Mouse (Mus musculus) macrophage (primary cell): ENCODE measurements around the gene Hmgn3. TPM values are rescaled to one million over a fixed set of nuclear protein-coding genes. Genes with fewer than 3 reads are reported as not detected.
"Not testable (repeated sequence)": the region's sequence is repeated elsewhere in the genome, so short reads cannot be mapped to it uniquely, and the experiment has no call there.

Source experiments
- H3K27ac ChIP-seq: fragments of 350-480 bp; formaldehyde crosslinking; 2 replicates; pipeline ENCODE4 v1.9.0; 2021
- H3K36me3 ChIP-seq: fragments of 350-480 bp; formaldehyde crosslinking; 2 replicates; pipeline ENCODE4 v1.9.0; 2021; ENCODE audit errors: inconsistent target
- H3K4me3 ChIP-seq: fragments of 350-480 bp; formaldehyde crosslinking; 2 replicates; pipeline ENCODE4 v1.9.0; 2021; ENCODE audit errors: inconsistent target
- H3K79me2 ChIP-seq: fragments of 350-480 bp; formaldehyde crosslinking; 2 replicates; pipeline ENCODE4 v1.9.0; 2021; ENCODE audit errors: inconsistent target
- WGBS: methylation state at CpG from one replicate; pipeline ENCODE4 v1.1.7; 2026; ENCODE audit warnings: inconsistent platforms; ENCODE audit not compliant: missing documents; 5-methylcytosine and 5-hydroxymethylcytosine counted together
- polyA plus RNA-seq: library from polyadenylated mRNA; stranded (reverse); fragments of 250-400 nt; gene quantifications from 3 replicates; pipeline ENCODE4 v1.2.4, GENCODE M21; 2018; ENCODE audit warnings: inconsistent platforms
- total RNA-seq, 78 experiments: library from RNA; depleted of rRNA; stranded (reverse); fragments of 250-400 nt; gene quantifications; 1 replicate in 9 of 78; 2 replicates in 24 of 78; 3 replicates in 43 of 78; 4 replicates in 2 of 78; pipeline ENCODE4 v1.2.4; 2018; ENCODE audit warnings: inconsistent platforms in 56 of 78

Gene Hmgn3
- total RNA-seq (2018; cell fraction: chromatin; rRNA removed): 10 to 100 TPM in 4 of 26 experiments, 1 to 10 TPM in 22; 1.6 to 20.2 (median 5.0) TPM
- 10 to 100 TPM in 13 of 26 experiments, 1 to 10 TPM in 13; 1.7 to 27.3 (median 7.0) TPM for total RNA-seq (2018; cell fraction: cytosol; rRNA removed)
- 10 to 100 TPM in 14 of 26 experiments, 1 to 10 TPM in 12; 1.0 to 30.8 (median 12.4) TPM for total RNA-seq (2018; cell fraction: nucleus; rRNA removed)
- 3.3 to 8.9 TPM (median 6.3 TPM) in 3 replicates for polyA plus RNA-seq

DNA sequence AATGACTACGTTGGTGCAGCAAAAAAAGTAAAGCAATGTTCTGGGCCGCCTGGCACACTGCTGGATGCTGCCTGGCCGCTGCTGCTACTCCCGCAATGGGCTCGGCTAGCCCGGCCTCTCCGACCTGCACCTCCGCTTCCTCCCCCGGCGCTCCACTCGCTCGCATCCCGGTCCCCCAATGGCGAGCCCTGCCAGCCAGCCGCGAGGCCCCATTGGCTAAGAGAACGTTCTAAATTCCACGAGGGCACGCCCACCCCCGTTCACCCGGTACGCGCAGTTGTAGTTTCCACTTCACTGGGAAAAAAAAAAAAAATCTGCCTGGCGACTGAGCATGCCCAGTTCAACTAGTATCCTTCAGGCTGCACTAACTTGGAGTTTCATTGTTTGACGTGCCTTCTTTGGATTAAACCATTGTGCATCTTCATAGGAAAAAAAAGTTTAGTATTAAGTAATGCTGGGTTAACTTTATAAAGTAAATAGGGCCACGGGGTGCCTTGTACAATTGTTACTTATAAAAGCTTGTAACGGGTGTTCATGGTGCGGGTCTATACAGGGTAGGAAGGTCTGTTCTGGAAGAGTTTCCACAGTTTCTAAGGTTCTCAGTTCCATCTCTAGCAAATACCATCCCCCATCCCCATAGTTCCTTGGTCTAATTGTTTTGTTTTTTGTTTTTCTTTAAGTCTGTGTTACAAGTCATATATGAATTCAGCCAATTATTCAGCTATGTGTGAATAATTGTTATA is at the start of gene Hmgn3:
TSS of gene Hmgn3 (minus strand) at position 240 of the 743 bp plus-strand sequence.
- no peaks in the 10 kb centered on the region for H3K79me2 ChIP-seq
- H3K4me3 ChIP-seq: peak within 1 kb of the TSS; percentile 51
- H3K27ac ChIP-seq: no peak within 1 kb of the TSS
- no peaks in the 10 kb centered on the region for H3K36me3 ChIP-seq
- WGBS: 21% methylated on average over 14 of the region's 28 CpGs

DNA sequence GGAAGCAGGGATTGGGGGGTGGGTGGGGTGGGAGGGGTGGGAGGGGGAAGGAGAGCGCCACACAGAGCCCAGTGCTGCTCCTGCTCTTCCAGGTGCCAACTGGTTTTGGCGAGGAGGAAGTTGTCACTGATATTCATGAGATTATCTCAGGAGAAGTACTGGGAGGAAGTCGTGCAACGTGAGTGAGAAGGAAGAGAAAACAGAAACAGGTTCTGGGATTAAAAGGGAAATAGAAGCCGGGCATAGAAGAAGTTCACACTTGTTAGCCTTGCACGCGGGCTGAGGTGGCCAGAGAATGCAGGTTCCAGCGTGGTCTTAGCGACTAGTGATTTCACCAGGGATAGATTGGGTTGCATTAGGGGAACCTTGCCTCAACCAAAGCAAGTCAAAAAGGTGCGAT is 49.3 kb upstream of the Hmgn3 start:
- H3K4me3 ChIP-seq: no peak overlapping the region
- 32% methylated on average over 9 of the region's 10 CpGs for WGBS
- no peak overlapping the region for H3K27ac ChIP-seq
- no peaks in the 10 kb centered on the region for H3K79me2 ChIP-seq
- no peaks in the 10 kb centered on the region for H3K36me3 ChIP-seq

DNA sequence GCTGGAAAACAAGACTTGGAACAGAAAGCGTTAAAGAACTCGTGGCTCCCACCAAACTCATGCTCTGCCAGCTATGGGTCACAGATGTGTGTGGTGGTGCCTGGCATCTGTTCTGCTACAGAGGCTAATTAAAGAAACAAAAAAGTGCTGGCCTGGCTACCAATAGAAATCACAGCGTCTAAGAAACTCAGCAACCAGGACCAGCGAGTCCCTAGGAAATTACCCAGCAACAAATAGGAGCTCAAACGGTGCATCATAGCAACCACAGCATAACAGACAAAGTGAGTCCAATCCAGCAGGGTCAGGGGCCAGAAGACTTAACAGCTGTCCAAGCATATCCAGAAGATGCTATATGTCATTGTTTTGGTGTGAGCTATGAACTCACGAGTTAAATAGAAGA is 48.5 kb upstream of the Hmgn3 start:
- no peak overlapping the region for H3K27ac ChIP-seq
- 75% methylated on average over 6 of the region's 6 CpGs for WGBS
- no peaks in the 10 kb centered on the region for H3K79me2 ChIP-seq
- no peak overlapping the region for H3K4me3 ChIP-seq
- H3K36me3 ChIP-seq: no peaks in the 10 kb centered on the region

DNA sequence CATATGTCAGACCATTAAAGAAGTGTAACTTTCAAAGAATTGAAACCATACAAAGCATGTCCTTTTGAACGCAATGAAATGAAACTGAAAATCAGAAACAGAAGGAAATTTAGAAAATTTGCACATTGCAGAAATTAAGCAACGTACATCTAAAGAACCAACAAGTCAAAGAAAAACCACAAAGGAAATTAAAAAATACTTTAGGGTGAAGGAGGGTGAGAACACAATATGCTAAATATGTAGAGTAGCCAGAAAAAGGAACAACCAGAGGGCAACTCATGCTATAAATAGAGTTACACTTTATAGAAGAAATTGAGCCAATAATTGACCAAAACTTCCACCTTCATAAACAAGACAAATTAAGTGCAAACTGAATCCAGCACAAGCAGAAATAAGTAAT is 41.3 kb upstream of the Hmgn3 start:
- Histone ChIP-seq H3K36me3 (no peaks in the 10 kb centered on the region), H3K79me2 (no peaks in the 10 kb centered on the region), H3K4me3 (no peak overlapping the region), H3K27ac (no peak overlapping the region)
- 0% methylated on average over 2 of the region's 2 CpGs for WGBS

DNA sequence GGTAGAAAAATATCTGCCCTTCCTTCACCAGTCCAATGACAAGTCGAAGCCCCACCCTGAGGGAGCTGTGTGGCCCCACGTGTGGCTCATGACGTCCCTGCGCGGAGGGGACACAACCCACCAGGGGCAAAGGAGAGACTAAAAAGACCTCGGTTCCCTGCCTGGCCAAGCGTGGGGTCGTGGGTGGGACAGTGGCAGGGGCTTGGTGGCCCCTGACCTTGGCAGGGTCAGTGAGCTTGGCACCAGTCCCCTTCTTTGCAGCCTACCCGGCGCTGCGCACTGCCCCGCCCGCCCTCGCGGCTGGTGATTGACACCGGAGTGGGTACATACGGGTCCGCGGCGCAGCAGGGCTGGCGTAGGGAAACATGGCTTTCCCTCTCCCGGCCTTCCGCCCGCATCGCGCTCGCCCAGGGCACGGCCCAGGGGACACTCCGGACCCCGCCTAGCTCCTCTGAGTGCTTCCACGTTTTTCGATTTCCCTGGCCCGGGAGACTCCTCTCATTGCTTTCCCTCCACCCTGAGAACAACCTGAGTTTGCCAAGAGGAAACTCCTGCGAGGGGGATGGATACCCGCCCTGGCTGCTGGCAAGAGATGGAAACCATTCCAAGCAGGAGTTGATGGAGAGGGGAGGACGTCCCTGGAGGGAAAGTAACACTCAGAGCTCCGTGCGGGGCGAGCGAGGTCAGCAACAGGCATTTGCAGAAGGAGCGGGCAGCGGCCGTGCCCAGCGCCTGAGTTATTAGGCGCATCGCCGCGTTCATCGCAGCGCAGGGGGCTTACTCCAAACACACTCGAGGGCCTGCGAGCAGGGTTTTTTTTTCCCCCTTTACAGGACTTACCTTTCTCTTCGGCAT is 667 bp downstream of the Hmgn3 start:
- Histone ChIP-seq H3K27ac (no peak overlapping the region), H3K4me3 (peak overlapping the region; percentile 51), H3K36me3 (no peaks in the 10 kb centered on the region), H3K79me2 (no peaks in the 10 kb centered on the region)
- 4% methylated on average over 53 of the region's 53 CpGs for WGBS

DNA sequence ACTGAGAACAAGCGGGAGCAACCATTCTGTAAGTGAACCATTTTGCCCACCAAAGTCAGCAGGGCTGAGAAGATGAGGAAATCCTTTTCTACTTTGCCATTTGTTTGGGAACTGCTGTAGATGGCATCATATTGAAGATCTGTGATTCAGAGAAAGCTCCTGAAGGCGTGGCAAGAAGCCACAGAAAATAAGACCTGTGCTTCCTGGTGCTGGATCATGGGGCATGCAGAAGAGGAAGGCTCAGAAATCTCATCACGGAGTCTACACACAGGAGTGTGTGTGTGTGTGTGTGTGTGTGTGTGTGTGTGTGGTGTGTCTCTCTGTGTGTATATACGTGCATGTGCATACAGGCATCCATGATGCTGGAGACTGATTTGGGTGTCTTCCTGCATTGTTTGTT is 16.7 kb downstream of the Hmgn3 start:
- WGBS: 93% methylated on average over 4 of the region's 4 CpGs
- H3K36me3 ChIP-seq: no peaks in the 10 kb centered on the region
- no peak overlapping the region for H3K27ac ChIP-seq
- no peak overlapping the region for H3K4me3 ChIP-seq
- no peaks in the 10 kb centered on the region for H3K79me2 ChIP-seq

DNA sequence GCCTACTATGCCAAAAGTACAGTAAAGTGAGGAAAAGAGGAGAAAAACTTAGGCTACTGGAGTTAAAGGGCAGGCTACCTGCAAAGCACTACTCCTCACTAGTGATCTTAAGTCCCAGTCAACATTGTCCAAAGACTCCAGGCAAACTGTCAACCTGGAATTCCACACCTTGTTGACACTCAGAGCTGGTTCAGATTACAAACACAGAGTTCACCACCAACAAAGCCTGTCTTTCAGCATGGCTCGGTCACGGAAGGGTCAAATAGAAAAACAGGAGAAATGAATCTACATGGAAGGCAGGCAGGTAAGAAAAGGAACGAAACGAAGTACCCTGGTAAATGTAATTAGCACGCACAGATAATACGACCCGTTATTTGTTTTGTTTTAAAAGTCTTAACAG is 18.6 kb downstream of the Hmgn3 start:
- Histone ChIP-seq H3K36me3 (no peaks in the 10 kb centered on the region), H3K27ac (no peak overlapping the region), H3K79me2 (no peaks in the 10 kb centered on the region), H3K4me3 (no peak overlapping the region)
- 91% methylated on average over 6 of the region's 7 CpGs for WGBS

DNA sequence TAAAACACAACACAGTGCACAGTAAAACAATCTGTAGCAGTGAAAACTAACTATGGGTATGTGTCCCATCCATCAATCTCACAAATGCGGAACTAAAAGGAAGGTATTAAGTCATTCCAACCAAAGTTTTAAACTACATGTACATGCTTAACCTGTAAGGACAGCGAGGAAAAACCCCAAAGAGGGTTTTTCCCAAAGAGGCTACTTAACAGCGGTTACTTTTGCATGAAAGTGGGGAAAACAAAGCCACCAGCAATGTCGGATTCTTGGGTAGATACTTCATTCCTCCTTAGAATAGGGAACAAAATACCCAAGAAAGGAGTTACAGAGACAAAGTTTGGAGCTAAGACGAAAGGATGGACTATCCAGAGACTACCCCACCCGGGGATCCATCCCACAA is 20.0 kb downstream of the Hmgn3 start:
- not testable (repeated sequence) for H3K79me2 ChIP-seq, H3K4me3 ChIP-seq, H3K27ac ChIP-seq, H3K36me3 ChIP-seq
- WGBS: 94% methylated on average over 4 of the region's 6 CpGs

DNA sequence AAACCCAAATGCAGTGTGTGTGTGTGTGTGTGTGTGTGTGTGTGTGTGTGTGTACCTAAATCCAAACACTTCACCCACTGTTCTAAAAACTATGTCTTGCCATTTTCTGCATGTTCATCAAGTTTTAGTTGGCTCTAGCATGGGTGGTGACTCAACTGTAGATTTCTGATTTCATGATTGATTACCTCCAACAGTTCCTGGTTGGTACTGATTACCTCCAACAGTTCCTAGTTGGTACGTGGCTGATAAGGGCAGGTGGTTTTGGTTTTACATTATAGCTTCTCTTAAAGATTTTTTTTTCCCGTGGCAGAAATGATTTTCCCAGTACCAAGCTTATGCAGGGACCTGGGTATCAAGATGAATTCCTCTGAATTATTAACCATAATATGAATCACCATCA is 27.3 kb downstream of the Hmgn3 start:
- H3K36me3 ChIP-seq: no peaks in the 10 kb centered on the region
- H3K27ac ChIP-seq: no peak overlapping the region
- H3K4me3 ChIP-seq: no peak overlapping the region
- WGBS: 61% methylated on average over 2 of the region's 2 CpGs
- no peaks in the 10 kb centered on the region for H3K79me2 ChIP-seq

DNA sequence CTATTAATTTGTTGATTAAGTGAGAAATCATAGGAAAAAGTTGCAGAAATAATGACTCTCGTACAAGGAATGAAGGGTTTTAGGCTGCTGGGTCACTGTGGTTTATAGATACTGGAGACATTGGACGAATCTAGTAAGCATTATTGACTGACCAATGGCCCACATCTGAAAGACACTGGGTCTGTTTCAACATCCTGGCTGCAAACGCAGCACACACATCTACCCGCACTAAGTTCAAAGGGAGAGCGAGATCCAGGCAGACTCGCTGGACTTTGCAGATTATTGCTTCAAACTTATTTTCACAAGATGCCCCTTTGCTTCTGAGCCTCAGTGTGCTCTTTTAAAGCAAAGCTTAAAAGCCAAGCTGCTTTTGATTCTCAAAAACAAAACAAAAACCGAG is 29.0 kb downstream of the Hmgn3 start:
- H3K4me3 ChIP-seq: no peak overlapping the region
- H3K36me3 ChIP-seq: no peaks in the 10 kb centered on the region
- WGBS: 97% methylated on average over 6 of the region's 7 CpGs
- no peaks in the 10 kb centered on the region for H3K79me2 ChIP-seq
- no peak overlapping the region for H3K27ac ChIP-seq

DNA sequence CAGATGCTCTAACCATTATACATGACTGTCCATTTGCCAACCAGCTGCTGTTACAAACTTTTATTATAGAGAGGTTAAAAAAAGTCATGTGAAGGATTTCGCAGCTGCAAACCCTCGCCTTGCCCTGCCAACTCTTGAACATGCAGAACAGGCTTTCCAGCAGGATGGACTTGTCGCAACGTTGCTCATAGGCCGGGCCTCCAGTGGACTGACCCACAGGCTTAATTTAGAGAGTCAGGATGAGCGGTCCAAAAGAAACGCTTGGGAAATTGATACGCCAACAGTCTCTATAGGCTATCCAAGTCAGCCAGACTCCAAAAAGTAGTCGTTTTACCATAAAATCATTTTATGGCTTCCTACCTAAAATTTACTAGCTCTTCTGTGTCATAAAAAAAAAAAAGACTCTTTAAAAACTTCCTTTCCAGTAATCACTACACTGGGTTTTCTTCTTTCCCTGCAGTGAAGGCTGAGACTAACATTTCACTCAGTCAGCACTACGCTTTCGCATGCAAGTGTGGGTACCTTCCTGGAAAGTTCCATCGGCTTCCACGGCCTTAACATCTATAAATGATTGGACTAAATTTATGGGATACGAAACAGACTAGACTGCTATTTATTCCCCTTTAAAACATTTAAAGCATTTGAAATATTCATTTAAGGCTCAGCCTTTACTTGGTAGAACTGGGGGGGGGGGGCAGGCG is 29.6 kb downstream of the Hmgn3 start:
- Histone ChIP-seq H3K4me3 (no peak overlapping the region), H3K79me2 (no peaks in the 10 kb centered on the region), H3K27ac (no peak overlapping the region), H3K36me3 (no peaks in the 10 kb centered on the region)
- WGBS: 93% methylated on average over 15 of the region's 15 CpGs

DNA sequence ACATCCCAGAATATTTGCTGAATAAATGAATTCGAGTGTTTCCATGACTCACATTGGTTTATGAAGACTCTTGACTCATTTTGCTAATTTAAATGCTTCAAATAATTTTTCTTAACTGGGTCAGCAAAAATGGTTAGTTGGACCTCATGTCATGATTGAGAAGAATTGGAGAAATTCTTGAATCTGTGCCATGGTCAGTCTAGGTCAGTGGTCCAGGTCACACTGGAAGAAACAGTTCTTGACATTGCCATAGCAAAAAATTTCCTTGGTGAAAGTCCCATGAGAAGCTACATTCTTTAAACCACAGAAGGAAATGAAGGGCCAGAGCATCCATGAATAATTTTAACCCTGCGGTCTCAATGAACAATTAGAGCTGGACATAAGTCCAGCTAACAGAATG is 30.8 kb downstream of the Hmgn3 start:
- no peaks in the 10 kb centered on the region for H3K79me2 ChIP-seq
- no peaks in the 10 kb centered on the region for H3K36me3 ChIP-seq

DNA sequence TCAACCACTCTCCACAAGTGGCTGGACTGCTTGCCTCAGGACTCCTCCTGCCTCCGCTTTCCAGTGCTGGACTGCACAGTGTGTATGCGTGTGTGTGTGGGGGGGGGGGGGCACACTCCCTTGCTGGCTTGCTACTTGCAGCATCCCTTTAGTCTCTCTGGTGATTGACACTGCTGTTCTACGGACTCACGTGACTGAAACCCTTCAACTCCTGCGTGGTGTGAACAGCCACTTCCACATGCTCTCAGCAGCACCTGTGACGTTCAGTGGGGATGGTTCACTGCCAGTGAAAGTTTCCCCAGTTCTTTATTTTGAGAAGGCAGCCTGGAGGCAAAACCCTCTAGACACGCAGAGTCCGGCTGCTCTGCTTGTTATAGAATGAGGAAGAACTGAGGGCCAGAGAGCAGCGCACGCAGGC is 32.7 kb downstream of the Hmgn3 start:
- H3K79me2 ChIP-seq: no peaks in the 10 kb centered on the region
- no peak overlapping the region for H3K4me3 ChIP-seq
- no peak overlapping the region for H3K27ac ChIP-seq
- no peaks in the 10 kb centered on the region for H3K36me3 ChIP-seq
- 35% methylated on average over 10 of the region's 10 CpGs for WGBS

More for the DNA sequence above, 30.8 kb downstream of the Hmgn3 start:
- no peak overlapping the region for H3K4me3 ChIP-seq
- H3K27ac ChIP-seq: no peak overlapping the region
- 100% methylated on average over 2 of the region's 2 CpGs for WGBS

DNA sequence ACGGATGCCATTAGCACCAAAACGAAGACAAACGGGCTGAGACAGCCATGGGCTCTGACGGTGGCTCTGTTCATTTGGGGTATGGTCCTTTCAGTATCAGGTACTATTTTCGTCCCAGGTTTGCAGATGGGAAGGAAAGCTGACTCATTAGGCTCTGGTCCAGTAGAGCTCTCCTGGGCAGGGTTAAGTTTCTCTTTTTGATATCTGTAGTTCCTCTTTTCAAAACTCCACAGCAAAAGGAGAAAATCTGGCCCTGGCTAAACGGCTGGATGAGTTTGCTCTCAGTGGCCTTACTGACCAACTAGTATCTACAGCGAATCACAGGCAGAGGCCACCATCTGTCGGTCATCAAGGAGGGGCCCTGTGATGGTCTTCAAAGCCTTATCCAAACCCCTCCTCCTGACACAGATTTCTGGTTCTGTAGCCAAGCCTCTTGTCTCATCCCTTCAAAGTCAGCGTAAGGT is 34.1 kb downstream of the Hmgn3 start:
- H3K79me2 ChIP-seq: no peaks in the 10 kb centered on the region
- H3K27ac ChIP-seq: no peak overlapping the region
- 17% methylated on average over 9 of the region's 9 CpGs for WGBS
- H3K36me3 ChIP-seq: no peaks in the 10 kb centered on the region
- H3K4me3 ChIP-seq: no peak overlapping the region
